Mouse (Mus musculus) adrenal gland, postnatal 4 days (tissue): ENCODE measurements around the gene Nfia. TPM values are rescaled to one million over a fixed set of nuclear protein-coding genes. Genes with fewer than 3 reads are reported as not detected.

Experiments
- DNase-seq, 2 experiments: peaks; one replicate each; pipeline ENCODE4 v3.0.0; 2021 to 2022; ENCODE audit warnings: low spot score in 2 of 2, mixed read lengths in 2 of 2
- total RNA-seq, 2 experiments: library from RNA; stranded (reverse); gene quantifications; 2 replicates each; pipeline ENCODE4 v1.2.3; 2021

Nfia gene
- total RNA-seq, 2 experiments from 2014 or later = 208 to 223 TPM

- DNase-seq = no peak
These were observed 59.2 kb downstream of the Nfia start for GRCm38 (mm10) chr4:97831611-97832278.

GRCm38 (mm10) chr4:97832279-97832640 is 59.7 kb downstream of the Nfia start:
- DNase-seq = no peak

DNA sequence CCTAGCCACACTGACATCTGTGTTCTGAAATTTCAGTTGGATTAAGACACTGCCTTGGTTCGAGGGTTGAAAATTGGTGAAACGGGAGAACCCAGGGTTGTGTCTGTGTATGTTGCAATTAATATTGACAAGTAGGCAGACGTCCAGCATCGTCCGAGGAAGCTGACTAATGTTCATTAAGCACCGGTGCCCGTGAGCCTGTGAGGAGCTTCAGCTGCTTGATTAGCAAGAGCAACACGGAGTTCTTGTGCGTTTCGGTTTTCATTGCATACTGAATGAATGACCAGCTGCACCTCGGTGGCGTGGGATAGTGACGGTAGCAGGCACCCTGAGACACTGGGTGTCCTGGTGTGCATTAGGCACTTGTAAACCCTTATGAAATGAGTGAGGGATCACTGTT is 64.3 kb downstream of the Nfia start:
- DNase-seq = no peak

GRCm38 (mm10) chr4:97837724-97838123 is 65.2 kb downstream of the Nfia start:
- no peak for DNase-seq

DNA sequence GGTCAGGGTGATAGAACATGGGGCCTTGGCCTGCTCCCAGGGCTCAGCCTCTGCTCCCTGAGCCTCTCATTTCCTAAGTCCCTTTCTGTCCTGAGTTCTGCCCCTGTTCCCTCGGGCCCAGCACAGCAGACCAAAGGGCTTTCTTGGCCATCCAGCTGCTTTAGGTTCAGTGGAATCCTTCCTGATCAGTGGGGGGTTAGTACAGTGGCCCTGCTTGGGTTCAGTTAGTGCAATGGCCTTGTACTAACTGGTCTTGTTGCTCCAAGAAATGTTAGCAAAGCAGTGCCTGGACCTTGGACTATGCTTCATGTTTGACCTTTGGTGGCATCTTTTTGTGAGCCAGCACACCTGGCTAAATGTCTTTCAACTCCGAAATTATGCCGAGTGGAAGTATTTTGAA is 66.1 kb downstream of the Nfia start:
- DNase-seq = no peak

DNA sequence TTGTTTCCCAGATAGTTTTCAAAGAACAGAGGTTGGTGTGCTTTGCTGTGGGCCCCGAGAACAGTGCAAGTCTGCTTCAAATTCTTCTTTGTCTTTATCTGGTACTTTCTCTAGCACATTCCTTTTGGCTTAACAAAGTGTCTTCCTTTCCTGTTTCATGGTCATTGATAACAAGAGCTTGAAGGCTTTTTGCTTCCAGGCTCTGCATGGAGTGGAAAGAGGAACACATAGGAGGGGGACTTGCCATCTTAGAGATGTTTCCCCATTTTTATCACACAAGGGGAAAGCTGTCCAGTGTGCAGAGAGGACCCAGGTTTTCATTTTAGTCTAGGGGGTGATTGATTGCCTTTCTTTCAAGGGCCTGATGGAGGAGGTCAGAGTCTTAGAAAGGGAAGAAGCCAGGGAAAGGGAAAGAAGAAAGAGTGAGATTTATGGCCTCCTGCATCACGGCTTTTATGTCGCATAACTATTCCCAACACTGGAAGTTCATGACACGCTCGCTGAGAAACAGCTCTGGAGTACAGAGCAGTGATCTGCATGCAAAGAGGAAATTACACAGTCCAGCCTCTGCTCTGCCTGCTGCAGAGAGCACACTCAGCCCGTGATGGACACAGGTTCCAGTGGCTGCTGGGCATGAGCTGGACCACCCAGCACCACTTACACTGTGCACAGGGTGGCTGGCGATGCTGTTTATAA is 67.0 kb downstream of the Nfia start:
- DNase-seq = no peak

GRCm38 (mm10) chr4:97840227-97841062 is 67.9 kb downstream of the Nfia start:
- no peak for DNase-seq

- no peak for DNase-seq
These were observed 68.6 kb downstream of the Nfia start for GRCm38 (mm10) chr4:97841063-97841595.

DNA sequence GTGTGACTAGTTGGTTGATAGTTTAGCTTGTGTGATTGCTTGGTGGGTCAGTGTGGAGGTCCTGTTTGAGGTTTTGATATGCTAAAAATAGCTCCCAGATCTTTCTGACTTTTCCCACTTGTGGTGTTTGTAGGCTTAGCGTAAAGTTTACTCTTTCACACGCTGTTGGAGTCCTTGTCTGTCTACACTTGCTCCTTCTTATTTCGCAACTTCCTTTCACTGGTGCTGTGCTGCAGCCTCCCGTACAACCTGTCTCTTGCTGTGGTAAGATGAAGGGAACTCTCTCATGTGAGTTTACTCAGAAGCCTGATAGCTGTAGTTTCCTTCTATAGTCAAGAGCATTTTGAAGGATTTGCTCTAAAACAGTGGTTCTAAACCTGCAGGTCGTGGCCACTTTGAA is 69.2 kb downstream of the Nfia start:
- DNase-seq = no peak

DNA sequence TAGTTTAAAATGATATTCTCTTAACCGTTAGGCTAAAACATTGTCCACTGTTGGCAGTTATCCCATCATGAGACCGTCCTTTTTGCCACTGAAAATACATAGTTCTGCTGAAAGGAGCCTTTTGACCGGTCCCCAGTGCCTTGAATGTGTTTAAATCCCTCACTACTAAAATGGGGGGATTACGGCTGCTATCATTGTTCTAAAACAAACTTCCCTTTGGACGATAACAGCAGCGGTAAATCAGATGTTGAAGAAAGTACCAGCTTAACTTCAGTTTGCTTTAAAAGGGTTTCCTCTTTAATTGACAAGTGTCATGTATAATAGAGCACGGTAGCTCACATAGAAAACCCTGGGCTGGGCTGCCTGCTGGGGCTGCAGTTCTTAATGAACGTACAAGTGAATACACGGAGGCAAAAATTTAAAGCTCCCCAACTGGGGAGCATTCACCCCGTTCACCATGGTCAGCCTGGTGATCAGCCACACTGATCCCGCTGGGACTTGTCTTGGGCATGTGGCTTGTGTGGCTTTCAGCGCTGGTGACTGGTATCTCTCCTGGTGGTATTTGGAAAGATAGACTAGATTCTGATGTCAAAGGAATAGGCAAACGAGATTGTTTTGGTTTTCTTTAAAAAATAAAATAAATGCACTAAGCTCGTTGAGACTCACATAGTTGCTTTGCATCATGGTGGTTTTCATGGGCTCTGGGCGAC is 71.6 kb downstream of the Nfia start:
- no peak for DNase-seq

GRCm38 (mm10) chr4:97844899-97845298 is 72.4 kb downstream of the Nfia start:
- no peak for DNase-seq

GRCm38 (mm10) chr4:97847653-97848052 is 75.1 kb downstream of the Nfia start:
- no peak for DNase-seq

DNA sequence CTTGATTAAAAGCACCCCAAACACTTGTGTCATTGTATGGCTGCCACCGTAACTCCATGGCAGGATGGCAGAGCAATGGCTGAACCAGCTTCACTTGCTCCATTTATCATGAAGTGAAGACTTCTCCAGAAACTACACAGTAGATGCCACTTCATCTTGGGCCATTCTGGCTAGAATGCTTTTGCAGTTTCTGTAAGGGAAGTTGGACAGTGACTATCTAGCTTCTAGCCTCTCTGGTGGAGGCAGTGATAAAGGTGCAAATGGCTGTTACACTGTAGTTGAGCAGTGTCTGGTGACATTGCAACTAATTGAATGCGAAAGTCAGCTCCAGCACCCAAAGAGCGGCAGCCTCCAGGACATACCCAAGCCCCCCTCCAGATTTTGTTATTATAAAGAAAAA is 78.5 kb downstream of the Nfia start:
- no peak for DNase-seq

GRCm38 (mm10) chr4:97851698-97852097 is 79.2 kb downstream of the Nfia start:
- DNase-seq = no peak

GRCm38 (mm10) chr4:97852626-97853025 is 80.1 kb downstream of the Nfia start:
- no peak for DNase-seq

DNA sequence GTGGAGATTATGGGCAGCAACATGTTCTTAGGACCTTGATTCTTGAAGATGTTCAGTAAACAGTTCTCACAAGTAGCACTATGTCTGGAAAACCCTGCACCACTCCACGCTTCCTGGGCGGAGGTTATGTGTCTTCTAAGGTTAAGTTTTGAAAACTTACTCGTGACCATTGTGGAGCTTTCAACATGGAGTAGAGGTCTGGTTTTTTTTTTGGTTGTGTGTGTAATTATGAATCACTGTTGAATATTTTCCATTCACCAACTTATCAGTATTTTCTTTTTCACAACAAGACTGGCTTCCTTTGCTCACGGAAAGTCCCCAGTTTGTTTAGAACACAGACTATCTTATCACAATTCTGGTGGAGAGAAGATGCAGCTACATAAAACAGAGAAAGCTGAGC is 82.2 kb downstream of the Nfia start:
- no peak for DNase-seq

- DNase-seq = no peak
These were observed 83.3 kb downstream of the Nfia start for GRCm38 (mm10) chr4:97855712-97856420.

GRCm38 (mm10) chr4:97857549-97857948 is 85.0 kb downstream of the Nfia start:
- DNase-seq = no peak

GRCm38 (mm10) chr4:97859431-97859830 is 86.9 kb downstream of the Nfia start:
- DNase-seq = no peak

DNA sequence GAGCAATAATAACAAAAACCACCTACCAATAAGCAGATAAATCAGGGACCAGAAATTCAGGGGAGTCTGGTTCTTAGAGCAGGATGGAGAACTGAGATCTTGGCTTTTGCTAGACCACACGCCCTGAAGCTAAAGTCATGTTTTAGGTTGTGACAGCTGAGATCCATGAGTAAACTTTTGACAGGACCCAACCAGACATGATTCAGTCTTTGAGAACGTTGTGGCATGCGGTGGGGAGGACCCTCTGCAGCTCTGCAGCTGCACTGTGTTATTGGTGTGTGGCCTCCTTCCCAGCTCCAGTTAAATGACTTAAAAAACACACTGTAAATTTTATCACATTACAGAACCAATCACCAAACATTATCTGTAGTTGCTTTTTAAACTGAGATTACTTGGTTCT is 87.8 kb downstream of the Nfia start:
- DNase-seq = no peak
